Mouse (Mus musculus) inflammation-experienced regulatory T-cells, adult 6 months (primary cell): Measurements from ENCODE around the gene Prph. TPM values are rescaled to one million over a fixed set of nuclear protein-coding genes. Genes with fewer than 3 reads are reported as not detected.
A peak's percentile ranks its signal among the peaks of the same experiment; 100 is the strongest.

Source experiments
- ATAC-seq: one replicate; pipeline ENCODE4 v1.8.0; 2017
- polyA plus RNA-seq, 3 experiments: library from polyadenylated mRNA; unstranded; fragments of 100-300 nt; shearing (Covaris generic); gene quantifications; one replicate each; pipeline ENCODE4 v1.2.1; 2017

Gene Prph
- polyA plus RNA-seq, 3 experiments from 2014 or later, result not detected

GRCm38 (mm10) chr15:99078181-99078910 is 23.4 kb downstream of the Prph start:
- ATAC-seq, result no peak

- ATAC-seq, result no peak
Observed at GRCm38 (mm10) chr15:99079804-99080203, 24.8 kb downstream of the Prph start.

- ATAC-seq, result no peak
Observed at GRCm38 (mm10) chr15:99082322-99082721, 27.3 kb downstream of the Prph start.

GRCm38 (mm10) chr15:99082840-99083239 is 27.9 kb downstream of the Prph start:
- no peak for ATAC-seq

GRCm38 (mm10) chr15:99083258-99083657 is 28.3 kb downstream of the Prph start:
- ATAC-seq, result no peak

GRCm38 (mm10) chr15:99083867-99084557 is 29.0 kb downstream of the Prph start:
- ATAC-seq, result no peak

GRCm38 (mm10) chr15:99084618-99085017 is 29.6 kb downstream of the Prph start:
- no peak for ATAC-seq

GRCm38 (mm10) chr15:99085997-99086396 is 31.0 kb downstream of the Prph start:
- no peak for ATAC-seq

GRCm38 (mm10) chr15:99087253-99088075 is 32.5 kb downstream of the Prph start, which contains the start of gene C1ql4:
C1ql4 (minus strand) TSS chr15:99087817.
- no peak for ATAC-seq

GRCm38 (mm10) chr15:99088292-99088691 is 33.3 kb downstream of the Prph start:
- peak; percentile 95 for ATAC-seq

GRCm38 (mm10) chr15:99089069-99089468 is 34.1 kb downstream of the Prph start:
- ATAC-seq, result no peak

- ATAC-seq, result no peak
Observed at GRCm38 (mm10) chr15:99092870-99093269, 37.9 kb downstream of the Prph start, which contains the start of gene Dnajc22. Dnajc22 (plus strand) TSS chr15:99093170.

- ATAC-seq, result peak; percentile 14
Observed at GRCm38 (mm10) chr15:99093291-99094258, 38.6 kb downstream of the Prph start.

GRCm38 (mm10) chr15:99094631-99095270 is 39.8 kb downstream of the Prph start:
- ATAC-seq, result no peak

GRCm38 (mm10) chr15:99095356-99095755 is 40.4 kb downstream of the Prph start:
- no peak for ATAC-seq

- no peak for ATAC-seq
Observed at GRCm38 (mm10) chr15:99096061-99096793, 41.3 kb downstream of the Prph start.

- no peak for ATAC-seq
Observed at GRCm38 (mm10) chr15:99096831-99097500, 42.0 kb downstream of the Prph start.

GRCm38 (mm10) chr15:99097840-99098492 is 43.0 kb downstream of the Prph start:
- ATAC-seq, result no peak

- no peak for ATAC-seq
Observed at GRCm38 (mm10) chr15:99098493-99098861, 43.5 kb downstream of the Prph start.
